Mouse (Mus musculus): ENCODE data around the gene Gm21477. TPM values are rescaled to one million over a fixed set of nuclear protein-coding genes. Genes with fewer than 3 reads are reported as not detected.

The Gm21477 gene
- not detected in 2 replicates for polyA plus RNA-seq (2012; rRNA removed; ENCODE audit: low replicate concordance)

DNA sequence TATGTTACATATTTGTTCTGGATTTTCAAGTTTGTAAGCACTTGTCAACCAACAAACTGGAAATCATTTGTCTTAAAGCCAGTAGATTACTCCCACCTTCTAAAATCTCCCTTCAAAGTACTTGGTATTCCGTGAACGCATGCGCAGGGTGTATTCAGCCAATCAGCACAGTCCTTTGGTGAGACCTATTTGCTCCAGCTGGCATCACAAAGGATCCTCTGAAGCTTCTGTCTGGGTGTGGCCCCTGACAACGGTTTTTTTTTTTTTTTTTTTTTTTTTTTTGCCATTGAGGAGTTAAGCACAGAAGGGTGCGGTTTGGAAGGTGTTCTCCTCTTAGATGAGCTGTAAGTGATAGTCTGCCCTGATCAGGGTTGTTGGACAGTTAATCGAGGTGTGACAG lies at the start of gene Gm21477:
Gene Gm21477, plus strand, starts transcription at position 301 of the 400 bp plus-strand sequence.

